Mouse (Mus musculus) left cerebral cortex, adult 18-20 months (tissue): ENCODE results near the gene Ptpn14. TPM values are rescaled to one million over a fixed set of nuclear protein-coding genes. Genes with fewer than 3 reads are reported as not detected.

ENCODE experiments used
- DNase-seq, 2 experiments: peaks; one replicate each; pipeline ENCODE4 v3.0.0; 2021 to 2022; ENCODE audit warnings: low spot score in 2 of 2, mixed read lengths in 1 of 2
- total RNA-seq, 2 experiments: library from RNA; stranded (reverse); gene quantifications; 2 replicates each; pipeline ENCODE4 v1.2.3; 2021

The Ptpn14 gene
- total RNA-seq, 2 experiments from 2014 or later = 12.8 to 14.8 TPM

DNA sequence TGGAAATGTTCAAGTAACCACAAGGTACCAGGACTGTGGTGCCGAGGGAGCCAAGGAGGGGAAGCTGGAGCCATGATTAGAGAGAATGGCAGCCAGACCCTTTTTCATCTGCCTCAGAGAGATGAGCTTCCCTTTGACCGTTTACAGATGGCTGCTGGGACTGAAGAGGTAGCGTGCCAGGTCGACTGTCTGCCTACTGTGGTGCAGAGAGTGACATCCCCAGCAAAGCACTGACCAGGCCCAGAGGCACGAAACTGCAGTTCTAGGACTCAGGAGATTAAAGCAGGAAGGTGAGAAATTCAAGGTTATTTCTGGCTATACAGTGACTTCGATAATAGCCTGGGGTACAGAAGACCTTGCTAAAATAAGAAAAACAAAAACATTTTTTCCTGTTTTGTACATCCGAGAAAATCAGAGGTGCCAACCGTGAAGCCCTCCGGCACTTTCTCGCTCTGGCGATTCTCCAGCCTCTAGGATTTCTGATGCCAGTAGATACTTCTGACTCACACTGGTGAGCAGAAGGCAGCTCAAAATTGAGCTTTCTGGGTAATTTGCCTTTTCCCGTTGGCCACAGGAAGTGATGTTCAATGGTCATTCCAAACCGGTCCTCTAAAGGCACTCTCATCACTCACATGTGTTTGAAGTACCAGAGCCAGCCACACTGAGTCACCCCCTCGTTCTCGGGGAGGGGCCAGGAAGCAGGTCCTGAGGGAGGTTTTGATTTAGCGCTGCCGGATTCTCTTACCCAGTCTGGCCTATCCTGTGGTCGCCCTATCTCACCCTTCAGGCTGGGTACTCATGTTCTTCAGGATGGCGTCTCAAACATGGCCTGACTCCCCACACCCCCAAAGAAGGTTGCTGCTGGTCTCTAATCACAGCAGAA is 11.9 kb upstream of the Ptpn14 start:
- DNase-seq = no peak

DNA sequence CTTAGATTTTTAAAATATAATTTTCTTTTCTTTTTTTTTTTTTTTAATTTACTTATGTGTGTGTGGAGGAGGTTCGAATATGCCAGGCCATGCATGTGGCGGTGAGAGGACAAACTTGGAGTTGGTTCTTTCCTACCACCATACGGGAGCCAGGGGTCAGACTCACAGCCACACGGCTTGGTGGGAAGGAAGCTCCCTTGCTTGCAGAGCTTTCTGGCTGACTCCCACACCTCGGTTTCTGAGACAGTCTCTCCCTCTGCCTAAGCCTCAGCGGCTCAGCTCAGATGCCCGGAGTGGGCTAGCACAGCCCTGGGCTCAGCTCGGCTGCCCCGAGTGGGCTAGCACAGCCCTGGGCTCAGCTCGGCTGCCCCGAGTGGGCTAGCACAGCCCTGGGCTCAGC is 10.5 kb upstream of the Ptpn14 start:
- DNase-seq = no peak

GRCm38 (mm10) chr1:189718600-189718999 is 9.5 kb upstream of the Ptpn14 start:
- DNase-seq = no peak

DNA sequence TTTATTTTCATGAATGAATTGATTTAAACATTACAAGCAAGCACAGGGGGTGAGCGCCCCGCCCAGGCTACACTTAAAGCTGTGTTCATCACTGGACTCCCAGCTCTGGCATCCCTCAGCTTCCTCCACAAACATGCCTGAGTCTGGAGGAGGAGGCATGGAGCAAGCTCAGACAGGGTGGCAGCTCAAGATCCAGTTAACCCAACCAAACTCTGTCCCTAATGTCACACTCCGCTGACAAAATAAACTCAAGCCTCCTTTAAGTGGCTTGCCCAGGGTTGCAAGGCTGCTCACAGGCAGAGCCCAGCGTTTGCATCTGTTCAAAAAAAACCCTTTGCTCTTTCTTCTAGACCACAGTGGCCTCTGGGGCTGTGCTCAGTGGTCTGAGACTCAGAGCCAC is 1.9 kb upstream of the Ptpn14 start:
- no peak for DNase-seq

DNA sequence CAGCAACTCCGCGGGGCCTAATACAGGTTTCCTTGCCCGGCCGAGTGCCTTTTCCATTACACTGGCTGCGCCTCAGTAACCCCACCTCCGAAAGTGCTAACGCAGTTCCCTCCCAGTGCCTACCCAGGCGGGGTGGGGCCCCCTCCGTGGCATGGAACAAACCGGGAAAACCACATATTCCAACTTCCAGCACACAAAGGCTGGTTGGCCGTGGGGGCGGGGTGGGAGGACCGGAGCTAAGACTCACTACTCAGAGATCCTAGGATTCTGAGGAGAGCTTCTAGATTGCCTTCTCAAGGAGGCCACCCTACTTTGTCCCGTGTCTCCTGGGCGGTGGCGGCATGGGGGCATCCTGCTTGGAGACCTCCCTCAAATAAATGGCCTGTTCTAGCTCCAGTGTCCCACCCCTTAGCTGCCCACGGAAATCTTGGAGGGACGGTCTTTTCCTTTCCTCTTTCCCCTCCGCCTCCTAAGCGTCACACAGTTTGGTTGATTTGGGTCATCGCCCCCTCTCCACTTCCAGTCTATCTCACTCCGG is 653 bp upstream of the Ptpn14 start:
- DNase-seq = peak in 1 of 2 experiments; percentile 11

DNA sequence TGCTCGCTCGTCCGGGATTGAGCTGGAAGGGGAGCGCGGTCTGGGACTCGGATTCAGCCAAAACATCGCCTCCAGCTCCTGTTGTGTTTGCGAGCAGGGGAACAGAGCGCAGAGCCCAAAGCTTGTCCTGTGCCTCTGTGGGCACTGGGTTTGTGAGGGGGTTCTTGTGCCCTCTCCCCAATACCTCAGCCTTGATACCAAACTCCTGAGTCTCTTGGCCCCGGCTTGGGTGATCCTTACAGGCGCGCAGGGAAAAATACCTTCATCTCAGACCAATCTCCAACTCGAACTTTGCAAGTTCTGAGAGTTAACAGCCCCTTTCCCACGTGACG is 682 bp downstream of the Ptpn14 start:
- no peak for DNase-seq

- DNase-seq = no peak
These were observed 1.2 kb downstream of the Ptpn14 start for GRCm38 (mm10) chr1:189729141-189729815.

DNA sequence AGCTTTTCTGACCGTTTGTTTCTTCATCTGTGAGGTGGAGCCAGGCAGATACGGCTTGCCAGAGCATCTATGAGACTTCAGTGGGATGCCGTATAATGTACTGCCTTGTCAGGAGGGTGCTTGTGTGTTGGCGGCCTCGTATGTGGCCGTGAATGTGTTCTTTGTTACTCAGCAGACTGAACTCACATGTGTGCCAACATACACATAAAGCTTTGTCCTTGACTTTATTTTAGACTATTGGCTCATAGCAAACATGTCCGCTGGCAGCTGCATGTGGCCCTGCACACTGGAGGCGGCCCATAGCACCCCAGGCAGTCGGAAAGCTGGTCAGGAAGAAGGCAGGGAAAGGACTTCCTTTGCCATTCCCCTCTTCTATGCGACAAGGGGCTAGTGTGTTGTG is 3.6 kb downstream of the Ptpn14 start:
- no peak for DNase-seq

DNA sequence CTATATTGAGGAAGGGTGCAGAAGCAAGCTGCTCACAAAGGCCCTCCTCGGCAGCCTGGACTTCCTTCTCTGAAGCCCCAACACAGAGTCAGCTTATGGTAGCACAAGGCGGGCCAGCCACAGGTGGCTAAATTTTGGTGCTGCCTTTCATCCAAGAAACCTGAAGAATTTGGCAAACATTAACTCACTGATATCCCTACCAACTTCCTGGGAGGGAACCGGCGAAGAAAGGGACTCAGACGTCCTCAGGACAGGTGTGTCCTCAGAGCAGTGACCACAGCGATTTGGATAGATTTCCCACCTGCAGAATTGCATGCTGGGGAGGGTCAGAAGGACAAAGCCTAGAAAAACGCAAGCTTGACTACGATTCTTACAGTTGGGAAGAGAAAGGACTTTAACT is 4.1 kb downstream of the Ptpn14 start:
- DNase-seq = no peak

DNA sequence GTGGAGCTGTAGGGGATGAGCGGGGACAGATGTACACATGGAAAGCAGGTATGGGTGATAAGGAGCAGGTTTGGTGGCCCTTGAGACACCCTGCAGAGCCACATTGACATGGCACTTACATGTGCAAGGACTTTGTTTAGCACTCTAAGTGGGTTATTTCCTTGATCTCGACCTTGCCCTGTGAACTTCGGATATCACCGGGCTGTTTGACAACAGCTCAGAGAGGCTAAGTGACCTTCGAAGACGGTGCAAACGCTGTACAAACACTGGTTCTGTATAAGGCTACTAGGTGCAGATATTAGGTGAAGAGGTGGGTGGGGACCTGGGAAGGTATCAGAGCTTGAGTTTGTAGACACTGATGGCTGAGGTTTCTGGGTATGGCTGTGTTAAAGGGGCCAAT is 12.0 kb downstream of the Ptpn14 start:
- DNase-seq = no peak

- no peak for DNase-seq
These were observed 14.0 kb downstream of the Ptpn14 start for GRCm38 (mm10) chr1:189742041-189742440.

- DNase-seq = no peak
These were observed 15.1 kb downstream of the Ptpn14 start for GRCm38 (mm10) chr1:189743136-189743535.

- no peak for DNase-seq
These were observed 17.0 kb downstream of the Ptpn14 start for GRCm38 (mm10) chr1:189744914-189745710.

- DNase-seq = no peak
These were observed 18.5 kb downstream of the Ptpn14 start for GRCm38 (mm10) chr1:189746520-189746919.

- no peak for DNase-seq
These were observed 21.7 kb downstream of the Ptpn14 start for GRCm38 (mm10) chr1:189749789-189750188.

GRCm38 (mm10) chr1:189750233-189750632 is 22.2 kb downstream of the Ptpn14 start:
- DNase-seq = peak in 1 of 2 experiments; percentile 16

GRCm38 (mm10) chr1:189752245-189752644 is 24.2 kb downstream of the Ptpn14 start:
- DNase-seq = no peak

DNA sequence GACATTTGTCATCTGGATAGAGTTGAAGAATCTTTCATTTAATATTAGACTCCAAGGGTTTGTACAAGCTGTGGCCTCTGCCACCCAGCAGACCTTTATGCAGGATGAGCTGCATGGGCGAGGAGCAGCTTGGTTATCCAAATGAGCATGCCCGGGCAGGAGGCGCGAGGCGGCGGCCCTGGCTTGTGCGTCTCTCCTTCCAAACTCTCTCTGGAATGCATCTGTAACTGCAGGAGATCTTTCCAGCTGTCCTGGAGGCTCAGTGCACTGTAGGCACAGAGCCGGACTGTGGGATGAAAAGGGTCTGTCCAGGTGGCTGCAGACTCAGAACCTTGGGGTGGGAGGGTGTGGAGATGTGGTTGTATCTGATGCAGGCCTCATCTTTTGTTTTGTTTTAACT is 27.0 kb downstream of the Ptpn14 start:
- DNase-seq = no peak

GRCm38 (mm10) chr1:189756306-189757053 is 28.4 kb downstream of the Ptpn14 start:
- peak in 1 of 2 experiments; percentile 13 for DNase-seq

DNA sequence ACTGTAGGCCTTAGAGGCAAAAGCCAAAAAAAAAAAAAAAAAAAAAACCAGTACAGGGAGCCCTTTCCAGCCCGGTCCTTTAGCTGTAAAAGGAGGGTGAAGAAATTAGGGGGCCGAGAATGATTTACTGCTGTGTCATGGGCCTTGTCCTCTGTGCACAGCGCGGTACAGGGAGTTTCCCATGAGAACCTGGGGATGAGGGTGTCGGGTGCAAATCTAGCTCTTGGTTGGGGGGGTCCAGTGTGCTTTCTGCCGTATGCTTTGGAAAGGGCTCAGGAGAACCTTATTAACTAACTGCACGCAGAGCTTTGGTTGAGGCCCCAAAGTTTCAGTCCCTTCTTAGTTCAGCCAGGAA is 29.0 kb downstream of the Ptpn14 start:
- no peak for DNase-seq

GRCm38 (mm10) chr1:189761581-189762021 is 33.5 kb downstream of the Ptpn14 start:
- DNase-seq = no peak
